ENCODE assay signal across 8 mouse cellular contexts in the genomic region with DNA sequence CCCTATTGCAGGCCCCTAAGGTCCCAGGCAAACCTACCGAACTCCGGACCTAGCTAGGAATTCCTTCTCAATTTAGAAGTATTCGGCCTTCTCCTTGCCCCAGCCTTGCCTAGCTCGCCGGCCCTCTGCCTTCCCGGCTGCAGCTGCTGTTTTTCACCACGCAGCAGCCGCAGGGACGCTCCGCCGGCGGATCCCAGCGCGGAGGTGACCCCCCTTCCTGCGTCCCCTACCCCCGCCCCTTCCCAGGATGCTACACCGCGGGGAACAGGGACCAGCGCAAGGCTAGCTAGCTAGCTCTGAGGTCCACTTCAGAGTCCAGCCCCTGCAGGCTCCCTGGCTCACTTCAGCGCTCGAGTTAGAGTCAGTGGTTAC. TPM values are rescaled to one million over a fixed set of nuclear protein-coding genes. Genes with fewer than 3 reads are reported as not detected.
DNase-seq lines count a peak whose midpoint lies in the region; ATAC-seq lines count a peak whose summit lies in the region.

No protein-coding gene starts in this region.

- H3K4me2 ChIP-seq in kidney, embryonic 16.5 days (replicated peaks; ENCODE audit: low read depth, low read length) = peak overlapping the region; percentile 63
- H3K4me2 ChIP-seq in lung, embryonic 15.5 days = peak overlapping the region; percentile 55
- peak overlapping the region; percentile 60 for H3K4me2 ChIP-seq in neural tube, embryonic 15.5 days

- peaks cover 9% of the 10 kb centered on the region; the same call in 1 of the 2 replicates for H3K4me1 ChIP-seq in kidney, embryonic 16.5 days (ENCODE audit: insufficient read depth, low read length)
- 0 out of 2 replicates have a peak, but pooled peaks cover 3% of the 10 kb centered on the region for H3K4me1 ChIP-seq in lung, embryonic 15.5 days
- peaks cover 9% of the 10 kb centered on the region for H3K4me1 ChIP-seq in neural tube, embryonic 15.5 days

- peak; percentile 17; the same call in 1 of the 2 replicates for ATAC-seq in common myeloid progenitor, adult 5-6 weeks (replicated peaks; ENCODE audit: low read depth, poor library complexity, severe bottlenecking)
- ATAC-seq in kidney, embryonic 16.5 days (ENCODE audit: low FRiP score, low TSS enrichment) = peak; percentile 93
- peak; percentile 82 for ATAC-seq in lung, embryonic 15.5 days (ENCODE audit: borderline replicate concordance, extremely low read depth, low FRiP score, low TSS enrichment)
- ATAC-seq in neural tube, embryonic 15.5 days (ENCODE audit: low FRiP score) = peak; percentile 92
- ATAC-seq in CD4-positive, CD25-positive, alpha-beta regulatory T cell, adult 4 months = no peak

- H3K9ac ChIP-seq in kidney, embryonic 16.5 days (replicated peaks; ENCODE audit: low read length) = peak overlapping the region; percentile 77
- H3K9ac ChIP-seq in lung, embryonic 15.5 days = peak overlapping the region; percentile 49
- H3K9ac ChIP-seq in neural tube, embryonic 15.5 days (replicated peaks) = peak overlapping the region; percentile 54

- H3K27ac ChIP-seq in kidney, embryonic 16.5 days (ENCODE audit: low read length) = peak overlapping the region; percentile 89
- peak overlapping the region; percentile 87 for H3K27ac ChIP-seq in lung, embryonic 15.5 days
- peak overlapping the region; percentile 78 for H3K27ac ChIP-seq in neural tube, embryonic 15.5 days (replicated peaks)

- H3K27me3 ChIP-seq in kidney, embryonic 16.5 days (ENCODE audit: insufficient read depth, low read length) = peaks cover 19% of the 10 kb centered on the region; the same call in 1 of the 2 replicates
- peaks cover 9% of the 10 kb centered on the region for H3K27me3 ChIP-seq in lung, embryonic 15.5 days
- H3K27me3 ChIP-seq in neural tube, embryonic 15.5 days (replicated peaks) = peaks cover 38% of the 10 kb centered on the region

- H3K4me3 ChIP-seq in kidney, embryonic 16.5 days (ENCODE audit: low read length) = peak overlapping the region; percentile 57
- H3K4me3 ChIP-seq in lung, embryonic 15.5 days = peak overlapping the region; percentile 48
- peak overlapping the region; percentile 46 for H3K4me3 ChIP-seq in neural tube, embryonic 15.5 days (replicated peaks)

- peak; percentile 34 for DNase-seq in urinary bladder, postnatal 14 days (ENCODE audit: low spot score)
- no peak for DNase-seq in urinary bladder, postnatal 25 days (ENCODE audit: low spot score)
- peak; percentile 28 to 50 for DNase-seq in gastrocnemius, postnatal 4 days (ENCODE audit: low spot score in 2 of 2)

- WGBS in kidney, embryonic 16.5 days = 19% methylated on average over 20 of the region's 21 CpGs
- 12% methylated on average over 21 of the region's 21 CpGs for WGBS in lung, embryonic 15.5 days
- WGBS in neural tube, embryonic 15.5 days = 19% methylated on average over 21 of the region's 21 CpGs

- no peaks in the 10 kb centered on the region for H3K36me3 ChIP-seq in kidney, embryonic 16.5 days (ENCODE audit: insufficient read depth, low read length)
- no peaks in the 10 kb centered on the region for H3K36me3 ChIP-seq in lung, embryonic 15.5 days
- H3K36me3 ChIP-seq in neural tube, embryonic 15.5 days = no peaks in the 10 kb centered on the region

- no peaks in the 10 kb centered on the region for H3K9me3 ChIP-seq in kidney, embryonic 16.5 days (ENCODE audit: low read length)
- H3K9me3 ChIP-seq in lung, embryonic 15.5 days = no peaks in the 10 kb centered on the region
- H3K9me3 ChIP-seq in neural tube, embryonic 15.5 days (replicated peaks) = no peaks in the 10 kb centered on the region

RNA-seq across cellular contexts. Expression of gene Tsc22d3, which starts 58.0 kb away (rescaled TPM):
- 30.5 and 35.1 TPM in 2 replicates for total RNA-seq in common myeloid progenitor, adult 5-6 weeks (2017)
- total RNA-seq in gastrocnemius, postnatal 4 days (2021) = 100 to 1,000 TPM in 1 of 2 experiments, 10 to 100 TPM in 1; 97.2 to 105 TPM
- 110 and 123 TPM in 2 replicates for polyA plus RNA-seq in kidney, embryonic 16.5 days (2015; fragmentation: Nextera tagmentation; extraction: Ambion mirVana)
- polyA plus RNA-seq in lung, embryonic 15.5 days (2015; fragmentation: Nextera tagmentation; extraction: Ambion mirVana) = 103 and 111 TPM in 2 replicates
- 128 and 132 TPM in 2 replicates for polyA plus RNA-seq in neural tube, embryonic 15.5 days (2015; fragmentation: Nextera tagmentation; extraction: Ambion mirVana)
- 100 to 1,000 TPM; 366 to 590 TPM for polyA plus RNA-seq in CD4-positive, CD25-positive, alpha-beta regulatory T cell, adult 4 months (2017; shearing (Covaris generic))
